Mouse (Mus musculus) retina, postnatal 1 day (tissue): Measurements from ENCODE around the gene Flywch1.
A peak's percentile ranks its signal among the peaks of the same experiment; 100 is the strongest.

Source experiments
- DNase-seq: peaks from one replicate; pipeline ENCODE4 v3.0.0-alpha.2; 2012

Flywch1 gene

GRCm38 (mm10) chr17:23742210-23742793 is 29.1 kb downstream of the Flywch1 start:
- DNase-seq: peak; percentile 47

- no peak for DNase-seq
Measured at GRCm38 (mm10) chr17:23741359-23742209, 29.8 kb downstream of the Flywch1 start.

GRCm38 (mm10) chr17:23740598-23741021 is 30.8 kb downstream of the Flywch1 start, which contains the start of gene Paqr4:
Paqr4 (minus strand) TSS chr17:23740867.
- DNase-seq: no peak

- peak; percentile 94 for DNase-seq
Measured at GRCm38 (mm10) chr17:23740136-23740584, 31.2 kb downstream of the Flywch1 start.

- peak; percentile 82 for DNase-seq
Measured at GRCm38 (mm10) chr17:23739202-23740135, 31.9 kb downstream of the Flywch1 start.

GRCm38 (mm10) chr17:23738836-23739201 is 32.6 kb downstream of the Flywch1 start:
- no peak for DNase-seq

- DNase-seq: peak; percentile 30
Measured at GRCm38 (mm10) chr17:23737493-23738445, 33.6 kb downstream of the Flywch1 start.

GRCm38 (mm10) chr17:23734341-23734740 is 37.1 kb downstream of the Flywch1 start:
- DNase-seq: no peak

- no peak for DNase-seq
Measured at GRCm38 (mm10) chr17:23730441-23730840, 41.0 kb downstream of the Flywch1 start.

GRCm38 (mm10) chr17:23726758-23727142 is 44.7 kb downstream of the Flywch1 start:
- DNase-seq: peak; percentile 92

- peak; percentile 95 for DNase-seq
Measured at GRCm38 (mm10) chr17:23725999-23726757, 45.2 kb downstream of the Flywch1 start, which contains the start of gene Pkmyt1. Pkmyt1 (plus strand) TSS chr17:23726336.

- no peak for DNase-seq
Measured at GRCm38 (mm10) chr17:23725477-23725876, 45.9 kb downstream of the Flywch1 start.

- no peak for DNase-seq
Measured at GRCm38 (mm10) chr17:23722376-23723125, 48.9 kb downstream of the Flywch1 start, which contains the start of gene 1520401A03Rik. 1520401A03Rik (minus strand) TSS chr17:23722783.

- DNase-seq: no peak
Measured at GRCm38 (mm10) chr17:23721886-23722285, 49.5 kb downstream of the Flywch1 start.

- DNase-seq: no peak
Measured at GRCm38 (mm10) chr17:23719455-23719854, 51.9 kb downstream of the Flywch1 start.

GRCm38 (mm10) chr17:23717003-23717402 is 54.4 kb downstream of the Flywch1 start:
- no peak for DNase-seq

GRCm38 (mm10) chr17:23706212-23706611 is 65.2 kb downstream of the Flywch1 start:
- peak; percentile 83 for DNase-seq

GRCm38 (mm10) chr17:23705525-23706104 is 65.8 kb downstream of the Flywch1 start:
- no peak for DNase-seq

- no peak for DNase-seq
Measured at GRCm38 (mm10) chr17:23704741-23705140, 66.7 kb downstream of the Flywch1 start.

GRCm38 (mm10) chr17:23703301-23703700 is 68.1 kb downstream of the Flywch1 start:
- DNase-seq: no peak
